Mouse (Mus musculus) stomach, postnatal 0 days (tissue): Measurements from ENCODE around the gene Cyp3a57.

Source experiments
- CTCF ChIP-seq: IDR thresholded peaks from 2 replicates; pipeline ENCODE4 v1.5.1; 2016; ENCODE audit warnings: antibody characterized with exemption, low read depth, mild to moderate bottlenecking, moderate library complexity
- EP300 ChIP-seq: optimal IDR thresholded peaks from 2 replicates; pipeline ENCODE3; 2016; ENCODE audit warnings: antibody characterized with exemption

- no peak for TF ChIP-seq CTCF
- no peak for TF ChIP-seq EP300
Observed at GRCm38 (mm10) chr5:145349697-145350096, 4.6 kb downstream of the Cyp3a57 start.
